Mouse (Mus musculus) cerebellum, adult 2 months (tissue): ENCODE data around the gene Stpg3.

ENCODE experiments used
- CTCF ChIP-seq: fragments of 200-500 bp; IDR thresholded peaks from 2 replicates; pipeline ENCODE4 v1.5.1; 2011; ENCODE audit warnings: low read depth, mild to moderate bottlenecking, control low read depth, low read length, moderate library complexity, borderline replicate concordance; ENCODE audit not compliant: insufficient read depth
- POLR2A ChIP-seq: fragments of 200-500 bp; IDR thresholded peaks from 2 replicates; pipeline ENCODE4 v1.6.1; 2011; ENCODE audit warnings: low read length, control low read depth, borderline replicate concordance; ENCODE audit not compliant: insufficient read depth

- TF ChIP-seq CTCF (no peak), POLR2A (no peak)
These were observed 31.8 kb downstream of the Stpg3 start for GRCm38 (mm10) chr2:25182664-25183063.
